Mouse (Mus musculus) induced T-regulatory cell, adult 2 months (primary cell): ENCODE results near the gene Tmem184b.

Experiments
- DNase-seq: peaks from one replicate; pipeline ENCODE4 v3.0.0-alpha.2; 2012; ENCODE audit warnings: low read depth

Tmem184b gene

DNA sequence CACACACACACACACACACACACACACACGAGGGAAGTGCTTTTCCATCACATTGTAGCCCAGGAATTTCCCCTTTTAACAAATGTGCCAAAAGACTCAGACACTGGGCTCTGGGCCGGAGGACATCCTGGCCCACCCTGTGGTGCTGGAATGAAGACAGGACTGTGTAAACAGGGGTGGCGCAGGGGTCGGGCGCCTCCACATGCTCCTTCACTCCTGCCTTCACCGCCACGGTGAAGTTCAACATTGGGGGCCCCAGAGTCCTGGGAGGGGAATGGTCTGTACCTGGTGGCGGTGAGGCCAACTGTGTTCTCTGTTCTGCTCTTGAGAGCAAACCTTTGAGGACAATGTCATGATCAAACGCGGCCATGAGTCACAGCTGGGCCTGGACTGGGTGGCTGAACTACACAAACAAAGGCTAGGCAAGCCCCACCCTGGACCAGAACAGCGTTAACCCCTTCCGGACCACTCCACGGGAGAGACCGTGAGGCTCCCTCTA, 35.0 kb downstream of the Tmem184b start:
- DNase-seq = no peak

DNA sequence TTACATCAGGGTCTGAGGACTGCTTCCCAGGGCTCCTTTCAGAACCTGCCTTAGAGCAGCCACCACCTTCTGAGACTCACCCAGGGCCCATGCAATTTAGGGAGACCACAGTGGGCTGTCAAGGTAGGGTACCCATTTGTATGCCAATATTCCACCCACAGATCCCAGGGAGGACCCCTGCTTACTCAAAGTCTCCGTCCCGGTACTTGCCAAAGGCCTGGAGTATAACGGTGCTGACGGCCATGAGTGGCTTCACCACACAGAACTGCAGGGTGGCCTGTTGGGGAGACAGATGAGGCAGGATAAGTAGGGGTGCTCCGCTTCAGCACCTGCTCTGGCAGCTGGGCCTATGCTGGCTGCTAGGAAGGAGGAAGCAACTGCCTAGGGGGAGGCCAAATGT, 37.0 kb downstream of the Tmem184b start:
- DNase-seq = no peak

DNA sequence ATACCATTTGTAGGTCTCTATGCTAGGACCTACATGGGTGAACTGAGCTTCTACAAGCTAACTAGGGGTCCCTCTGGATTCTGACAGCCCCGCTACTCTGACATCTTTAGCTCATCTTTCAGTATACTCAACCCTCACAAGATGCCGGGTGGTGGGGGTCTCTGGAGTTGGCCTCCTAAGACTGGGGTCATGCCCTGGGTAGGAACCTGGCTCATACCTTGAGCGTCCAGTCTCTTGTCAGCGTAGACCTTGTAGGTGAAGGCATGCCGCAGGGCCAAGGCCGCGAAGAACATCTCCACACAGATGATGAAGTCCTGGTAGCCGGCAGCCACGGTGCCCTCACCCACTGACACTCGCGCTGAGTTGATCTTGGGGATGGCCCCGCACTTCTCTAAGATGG, 38.3 kb downstream of the Tmem184b start:
- no peak for DNase-seq

DNA sequence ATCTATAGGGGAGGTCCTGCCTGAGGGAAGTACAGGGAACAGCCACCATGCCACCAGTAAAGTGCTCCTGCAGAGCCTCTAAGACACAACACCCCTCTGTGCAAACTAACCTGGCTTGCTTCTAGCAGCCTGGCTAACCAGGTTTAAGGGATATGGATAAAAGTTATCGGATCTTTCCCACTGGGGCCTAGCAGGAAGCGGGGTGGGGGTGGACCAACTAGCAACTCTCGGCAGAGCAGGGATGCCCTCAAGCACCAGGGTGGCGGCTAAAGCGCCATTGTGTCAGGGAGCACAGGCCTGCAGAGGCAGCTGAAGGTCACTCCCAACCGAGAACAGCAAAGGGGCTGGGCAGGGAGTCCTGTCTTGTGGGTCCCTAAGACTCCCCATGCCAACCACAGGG, 39.2 kb downstream of the Tmem184b start:
- DNase-seq = no peak

DNA sequence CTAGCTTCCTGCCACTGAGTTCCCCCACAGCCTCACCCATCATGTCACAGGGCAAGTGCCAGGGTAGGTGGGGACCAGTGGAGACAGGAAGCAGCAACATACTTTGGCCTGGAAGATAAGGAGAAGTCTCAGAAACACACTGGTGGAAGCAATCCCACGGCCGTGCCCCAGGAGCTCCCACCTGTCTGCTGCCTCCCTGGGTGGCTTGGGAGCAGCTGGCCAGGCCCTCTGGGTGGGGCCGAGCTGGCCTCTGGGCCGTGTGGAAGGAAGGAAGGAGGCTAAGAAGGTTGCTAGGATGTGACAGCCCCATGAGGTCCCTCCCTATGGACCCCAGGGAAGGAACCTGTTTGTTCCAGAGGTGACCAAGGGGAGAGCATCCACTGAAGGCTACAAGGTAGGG, 42.3 kb downstream of the Tmem184b start:
- no peak for DNase-seq

DNA sequence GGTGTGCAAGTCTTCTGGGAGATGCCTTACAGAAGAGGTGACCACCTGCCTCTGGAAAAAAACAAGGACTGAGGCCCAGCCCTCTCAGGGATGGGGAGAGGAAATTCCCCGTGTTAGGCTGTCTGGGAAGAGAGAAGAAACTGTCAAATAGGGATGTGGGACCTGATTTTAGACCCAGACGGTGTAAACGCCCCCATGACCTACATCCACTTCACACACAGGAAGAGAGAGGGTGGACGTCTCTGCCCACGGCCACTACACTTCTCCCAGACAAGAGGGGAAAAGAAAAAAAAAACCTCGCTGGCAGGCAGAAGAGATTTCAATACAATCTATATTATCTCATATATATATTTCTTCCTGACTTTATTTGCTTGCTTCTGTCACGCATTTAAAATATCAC, 43.0 kb downstream of the Tmem184b start:
- no peak for DNase-seq

DNA sequence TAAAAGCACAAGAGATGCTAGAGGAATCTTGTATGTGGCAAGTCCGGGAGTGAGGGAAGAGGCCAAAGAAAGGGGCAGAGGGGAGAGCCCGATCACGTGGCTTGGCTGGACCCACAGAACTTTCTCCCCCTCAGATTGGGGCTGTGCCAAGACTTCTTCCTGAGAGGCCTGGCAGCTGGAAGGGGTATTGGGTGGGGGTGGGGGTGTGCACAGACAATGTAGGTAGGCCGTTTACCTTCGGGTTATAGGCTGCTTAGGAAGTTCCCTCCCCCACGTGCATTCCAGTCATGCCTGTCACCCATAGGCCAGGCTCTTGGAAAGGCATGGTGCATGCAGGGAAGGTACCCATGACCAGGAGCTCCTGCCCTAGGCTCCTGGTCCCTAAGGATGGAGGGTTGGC, 43.4 kb downstream of the Tmem184b start:
- no peak for DNase-seq

DNA sequence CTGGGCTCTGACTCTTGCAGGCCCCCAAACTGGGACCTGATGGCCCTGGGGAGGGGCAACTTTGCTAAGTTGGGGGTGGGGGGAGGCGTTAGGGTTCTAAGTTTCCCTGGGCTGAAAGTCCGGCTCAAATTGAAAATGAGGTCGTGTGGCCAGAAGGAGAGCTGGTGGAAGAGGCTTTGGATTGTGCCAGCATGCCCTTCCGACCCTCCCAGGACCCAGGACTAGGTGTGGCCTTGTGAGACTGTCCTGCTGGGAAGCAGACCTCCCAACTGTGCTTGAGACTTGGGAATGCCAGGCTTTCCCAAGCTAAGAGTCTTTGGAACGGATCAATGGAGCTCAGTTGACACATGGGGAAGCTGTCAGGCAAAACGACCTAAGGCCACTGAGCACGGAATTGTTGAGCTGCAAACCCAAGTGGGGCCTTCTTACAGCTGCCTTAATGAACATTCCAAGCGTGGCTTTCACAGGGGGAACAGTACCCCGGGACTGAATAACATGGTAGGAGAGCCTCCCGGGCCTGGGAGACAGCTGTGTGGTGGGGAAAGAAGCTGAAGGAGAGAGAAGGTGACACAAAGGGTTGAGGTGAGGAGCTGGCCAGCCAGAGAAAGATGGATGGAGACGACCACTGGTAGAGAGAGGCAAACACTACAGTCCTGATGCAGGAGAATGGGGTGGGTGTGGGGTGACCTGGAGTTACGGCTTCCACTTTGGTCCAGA, 45.2 kb downstream of the Tmem184b start:
- peak; percentile 38 for DNase-seq

DNA sequence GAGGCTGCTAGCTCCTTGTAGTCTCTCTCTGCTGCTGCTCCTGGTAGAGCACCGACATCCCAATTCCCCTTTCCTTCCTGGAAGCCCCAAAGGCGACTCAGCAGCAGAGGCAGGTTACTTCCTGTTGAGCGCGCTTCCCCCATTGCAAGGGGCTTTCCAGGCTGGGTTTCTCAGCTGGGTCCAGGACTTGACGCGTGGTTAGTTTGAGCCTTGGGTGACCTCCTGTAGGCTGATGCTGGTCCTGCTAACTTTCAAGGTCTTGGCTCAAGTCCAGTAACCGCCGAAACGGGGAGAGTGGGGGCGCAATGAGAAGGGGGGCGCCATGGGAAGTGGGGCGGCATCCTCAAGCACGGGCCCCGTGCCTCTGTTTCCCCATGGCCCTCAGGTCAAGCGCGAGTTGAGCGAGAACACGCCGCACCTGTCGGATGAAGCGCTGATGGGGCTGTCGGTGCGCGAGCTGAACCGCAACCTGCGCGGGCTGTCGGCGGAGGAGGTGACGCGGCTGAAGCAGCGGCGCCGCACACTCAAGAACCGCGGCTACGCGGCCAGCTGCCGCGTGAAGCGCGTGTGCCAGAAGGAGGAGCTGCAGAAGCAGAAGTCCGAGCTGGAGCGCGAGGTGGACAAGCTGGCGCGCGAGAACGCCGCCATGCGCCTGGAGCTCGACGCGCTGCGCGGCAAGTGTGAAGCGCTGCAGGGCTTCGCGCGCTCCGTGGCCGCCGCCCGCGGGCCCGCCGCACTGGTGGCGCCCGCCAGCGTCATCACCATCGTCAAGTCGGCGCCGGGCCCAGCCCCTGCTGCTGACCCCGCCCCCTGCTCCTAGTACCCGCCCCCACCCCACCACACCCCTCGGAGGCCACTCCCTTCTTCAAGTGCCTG, 46.1 kb downstream of the Tmem184b start:
- peak; percentile 86 for DNase-seq

DNA sequence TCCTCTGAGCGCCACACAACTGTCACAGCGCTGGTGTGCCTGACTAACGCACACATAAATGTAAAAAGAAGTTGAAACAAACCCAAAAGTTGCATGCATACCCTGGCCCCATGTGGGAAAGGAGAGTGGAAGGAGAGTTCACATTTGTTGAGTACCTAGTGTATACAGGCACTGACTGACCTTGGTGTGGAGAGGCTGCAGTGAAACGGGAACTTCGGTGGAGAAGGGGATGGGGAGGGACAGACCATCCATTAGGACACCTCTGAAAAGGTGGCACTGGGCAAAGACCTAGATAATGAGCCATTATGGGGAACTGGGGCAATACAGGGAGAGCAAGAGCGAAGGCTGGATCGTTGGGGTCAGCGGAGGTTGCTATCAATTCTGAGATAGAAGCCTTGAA, 46.9 kb downstream of the Tmem184b start:
- DNase-seq = peak; percentile 35

DNA sequence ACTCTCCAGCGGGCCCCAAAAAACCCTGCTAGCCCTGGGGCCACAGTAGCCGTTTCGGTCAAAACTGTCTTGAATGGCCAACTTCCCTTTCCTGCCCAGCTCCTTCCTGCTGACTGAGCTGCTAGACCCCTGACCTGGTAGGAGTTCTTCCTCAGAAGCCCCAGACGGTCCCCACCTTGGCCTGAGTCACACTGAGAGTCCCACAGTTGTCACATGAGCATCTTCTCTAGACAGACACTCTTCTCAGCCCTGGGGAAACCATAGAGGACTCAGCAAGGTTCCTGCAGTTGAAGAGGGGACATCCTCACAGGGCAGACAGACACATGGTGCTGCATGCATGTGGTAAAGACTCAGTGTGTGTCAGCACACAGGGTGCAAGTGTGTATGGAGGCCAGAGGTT, 48.8 kb downstream of the Tmem184b start:
- DNase-seq = peak; percentile 37

DNA sequence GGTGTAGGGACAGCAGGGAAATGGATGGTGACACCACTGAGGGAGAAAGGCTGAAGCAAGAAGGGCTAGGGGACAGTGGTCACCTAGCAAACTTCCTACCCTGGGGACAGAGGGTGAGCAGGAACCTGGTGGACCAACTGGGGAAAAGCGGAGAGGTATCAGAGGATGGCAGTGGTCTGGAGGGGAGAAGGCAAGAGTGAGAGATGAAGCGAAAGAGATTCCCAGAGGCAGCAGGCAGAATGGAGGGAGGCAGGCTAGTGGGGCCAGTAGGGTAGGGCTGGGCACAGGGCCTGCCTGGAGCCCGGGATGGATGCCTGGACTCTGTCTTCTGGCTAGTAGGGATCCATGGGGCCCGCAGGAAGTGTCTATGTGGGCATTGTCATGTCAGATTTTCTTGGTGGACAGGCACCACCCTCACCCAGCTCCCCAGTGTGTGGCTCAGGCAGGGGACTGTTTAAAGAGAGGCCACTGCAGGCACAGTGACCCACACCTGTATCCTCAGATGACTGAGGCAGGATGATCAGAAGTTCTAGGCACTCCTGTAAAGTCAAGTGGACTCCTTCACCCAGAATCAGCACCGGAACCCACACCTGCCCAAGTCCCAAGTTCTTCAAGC, 49.6 kb downstream of the Tmem184b start:
- DNase-seq = no peak

DNA sequence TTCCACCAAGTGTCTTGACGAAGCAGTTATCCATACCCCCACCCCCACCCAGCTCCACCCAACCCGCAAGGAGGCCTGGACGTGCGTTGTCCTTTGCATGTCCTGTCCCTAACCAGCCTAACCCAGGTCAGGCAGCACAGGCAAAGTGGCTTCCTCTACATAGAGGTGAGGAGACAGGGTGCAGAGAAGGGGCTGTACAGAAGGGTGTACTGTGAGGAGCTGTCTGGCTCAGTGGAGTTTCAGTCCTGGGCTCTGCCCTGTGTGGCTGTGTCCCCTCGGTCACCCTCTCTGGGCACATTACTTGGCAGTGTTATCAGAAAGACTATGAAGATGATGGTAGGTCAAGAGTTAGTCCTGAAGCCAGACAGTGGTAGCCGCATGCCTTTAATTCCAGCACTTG, 50.9 kb downstream of the Tmem184b start:
- DNase-seq = no peak

DNA sequence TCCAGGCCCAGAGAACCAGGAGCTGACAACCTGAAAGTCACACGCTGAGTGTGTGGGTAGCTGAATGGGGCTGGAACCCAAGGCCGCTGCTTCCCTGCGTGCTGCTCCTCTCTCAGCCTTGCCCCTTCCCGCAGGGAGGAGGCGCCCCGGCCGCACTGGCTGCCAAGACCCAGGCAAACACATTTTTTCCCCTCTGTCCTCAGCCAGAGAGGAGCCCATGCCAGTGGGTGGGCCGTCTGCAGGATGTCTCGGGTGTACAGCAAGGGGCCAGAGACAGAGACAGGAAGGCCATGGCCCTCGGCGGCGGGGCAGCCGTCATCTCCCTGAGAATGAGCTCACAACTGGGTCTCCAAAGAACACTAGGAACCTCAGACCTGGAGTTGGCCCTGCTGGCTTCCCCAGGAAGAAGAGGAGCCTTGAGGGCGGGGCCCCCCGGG, 52.0 kb downstream of the Tmem184b start:
- no peak for DNase-seq

DNA sequence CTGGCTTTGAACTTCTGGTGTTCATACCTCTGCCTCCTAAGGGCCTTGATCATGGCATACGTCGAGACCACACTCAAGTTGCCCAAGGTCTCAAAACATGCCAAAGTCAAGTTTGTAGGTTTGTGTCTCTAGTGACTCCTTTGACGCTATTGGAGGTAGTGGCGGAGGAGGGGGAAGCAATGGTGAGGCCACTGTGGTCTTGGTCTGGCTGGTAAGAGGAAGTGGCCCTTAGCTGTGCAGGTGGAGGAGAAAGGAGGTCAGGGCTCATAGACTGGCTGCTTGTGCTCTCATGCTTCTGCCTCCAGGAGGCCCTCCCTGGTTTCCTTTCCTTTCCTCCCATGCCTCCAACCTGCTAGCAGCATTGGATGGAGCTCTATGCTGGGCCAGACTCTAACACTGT, 52.5 kb downstream of the Tmem184b start:
- no peak for DNase-seq

DNA sequence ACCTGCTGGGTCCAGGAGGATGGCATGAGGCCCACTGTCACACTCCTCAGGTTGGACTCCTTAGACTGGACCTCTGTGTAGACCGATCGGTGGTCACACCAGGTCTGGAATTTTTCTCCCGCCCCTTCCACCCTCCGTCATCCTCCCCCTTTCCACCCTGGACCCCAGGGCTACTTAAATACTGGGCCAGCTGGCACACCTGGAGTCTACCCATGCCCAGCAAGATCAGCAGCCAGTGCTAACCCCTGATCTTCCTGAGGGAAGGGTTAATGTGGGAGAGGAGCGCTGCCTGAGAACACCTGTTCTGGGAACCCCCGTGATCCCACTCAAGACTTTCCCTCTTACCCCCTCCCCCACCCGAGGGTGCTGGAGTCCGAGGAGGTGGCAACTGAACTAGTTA, 54.7 kb downstream of the Tmem184b start:
- DNase-seq = no peak

DNA sequence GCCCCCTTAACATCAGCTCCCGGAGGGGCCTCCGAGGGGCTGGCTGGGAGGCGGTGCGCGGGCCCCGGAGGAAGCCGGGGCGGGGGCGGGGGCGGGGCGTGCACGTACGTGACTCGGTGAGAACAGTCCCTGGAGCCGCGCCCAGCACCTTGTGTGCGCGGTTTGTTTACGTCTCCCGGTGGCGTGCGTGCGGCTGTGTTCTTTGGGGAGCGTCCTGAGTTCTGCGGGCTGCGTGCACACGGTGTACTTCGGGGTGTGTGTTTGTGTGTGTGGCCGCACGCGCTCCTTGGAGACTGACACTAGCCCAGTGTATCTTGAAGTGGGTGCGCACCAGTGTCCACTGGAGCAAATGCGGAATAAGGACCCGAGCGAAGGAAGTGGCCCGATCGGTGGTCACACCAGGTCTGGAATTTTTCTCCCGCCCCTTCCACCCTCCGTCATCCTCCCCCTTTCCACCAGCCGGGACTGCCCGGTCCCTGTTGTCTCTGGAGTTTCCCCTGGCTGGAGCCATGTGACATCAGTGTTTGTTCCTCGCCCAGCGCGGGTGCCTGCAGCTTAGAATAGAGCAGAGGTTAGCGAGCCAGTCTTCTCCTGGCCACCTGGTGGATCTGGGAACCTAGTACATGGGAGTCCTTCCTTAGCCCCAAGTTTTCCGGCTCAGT, 55.4 kb downstream of the Tmem184b start:
- peak; percentile 95 for DNase-seq

DNA sequence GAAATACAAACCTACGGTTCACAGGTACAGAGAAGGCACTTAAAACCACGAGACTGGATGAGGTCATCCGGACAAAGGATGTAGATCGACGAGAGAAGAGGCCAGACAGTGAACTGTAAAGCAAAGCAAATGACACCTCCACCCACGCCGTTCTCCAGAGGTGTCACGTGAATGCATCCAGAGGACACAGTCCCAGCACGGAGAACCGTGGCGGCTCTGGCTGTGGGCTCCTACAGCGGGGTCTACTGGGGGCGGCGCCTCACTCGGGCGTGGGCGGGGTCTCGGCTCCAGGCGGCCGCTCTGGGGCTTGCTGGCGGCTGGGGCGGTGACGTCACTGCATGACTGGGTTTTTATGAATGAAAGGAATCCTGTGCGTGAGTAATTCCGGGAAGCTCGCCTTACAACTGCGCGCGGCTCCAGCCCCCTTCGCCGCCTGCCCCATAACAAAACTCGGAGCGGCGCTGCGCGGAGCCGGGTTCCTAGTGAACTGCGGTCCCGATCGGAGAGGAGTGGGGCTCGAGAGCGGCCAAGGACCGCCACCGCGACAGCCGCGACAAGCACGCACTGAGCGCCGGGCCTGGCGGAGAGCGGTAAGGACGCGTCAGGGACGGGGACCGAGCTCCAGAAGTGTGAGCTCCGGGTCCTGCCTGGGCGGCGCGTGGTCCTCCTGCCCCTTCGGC, 56.1 kb downstream of the Tmem184b start:
- DNase-seq = peak; percentile 96

DNA sequence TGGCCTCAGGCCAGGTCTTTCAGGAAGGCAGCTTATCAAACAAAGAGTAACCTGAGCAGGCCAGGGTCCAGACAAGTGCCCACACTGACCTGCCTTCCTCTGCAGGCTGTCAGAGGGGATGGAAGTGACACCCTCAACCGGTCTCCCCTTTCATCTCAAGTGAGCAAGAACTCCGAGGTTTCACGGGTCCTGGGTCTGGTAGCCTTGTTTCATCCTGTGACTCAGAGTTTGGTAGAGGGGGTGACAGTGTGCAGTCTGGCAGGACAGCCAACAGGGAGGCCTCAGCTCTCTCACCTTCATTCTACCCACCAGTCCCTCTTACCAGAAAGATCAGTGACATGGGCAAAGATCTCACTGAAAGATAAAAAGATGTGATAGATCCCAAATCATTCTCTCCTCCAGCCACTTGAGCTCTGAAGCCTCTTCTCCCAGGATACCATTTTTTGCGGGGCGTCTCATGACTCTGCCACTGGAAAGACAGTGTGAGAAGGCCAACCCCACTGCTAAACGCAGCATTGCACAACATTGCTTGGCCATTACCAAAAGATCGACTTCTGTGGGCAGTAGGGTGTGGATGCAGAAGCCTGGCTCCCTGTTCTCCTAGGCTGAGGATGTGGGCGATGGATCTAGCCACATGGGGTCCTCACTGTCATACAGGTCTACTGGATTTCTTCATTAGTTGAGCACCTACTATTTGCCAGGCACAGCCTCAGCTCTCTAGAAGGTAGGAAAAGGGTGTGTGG, 57.1 kb downstream of the Tmem184b start, which contains the start of gene Maff:
Maff (plus strand) TSS at position 571 of the 743 bp plus-strand sequence.
- DNase-seq = peak; percentile 53

DNA sequence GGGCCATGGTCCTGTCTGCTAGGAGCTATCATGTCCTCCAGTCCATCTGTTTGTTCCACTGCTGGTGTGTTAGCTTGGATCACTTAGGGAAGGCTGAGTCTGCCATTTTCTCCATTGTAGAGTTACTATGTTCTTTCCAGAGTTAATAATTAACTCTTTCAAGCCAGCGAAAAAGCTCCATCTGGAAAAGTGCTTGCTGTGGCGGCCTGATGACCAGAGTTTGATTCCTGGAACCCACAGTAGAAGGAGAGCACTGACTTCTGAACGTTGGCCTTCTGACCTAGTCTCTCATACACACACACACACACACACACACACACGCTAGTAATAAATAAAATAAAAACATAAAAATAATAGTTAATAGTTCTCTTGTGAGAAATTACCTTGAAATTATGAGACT, 58.7 kb downstream of the Tmem184b start:
- no peak for DNase-seq
